Mouse (Mus musculus) hindbrain, postnatal 0 days (tissue): Measurements from ENCODE around the gene Pou3f3. TPM values are rescaled to one million over a fixed set of nuclear protein-coding genes. Genes with fewer than 3 reads are reported as not detected.

Experiments used
- ATAC-seq: fragments of 200-750 bp; cut with Nextera tagmentation; 2 replicates; pipeline ENCODE4 v1.8.0; 2017; ENCODE audit warnings: mild to moderate bottlenecking, moderate TSS enrichment, moderate library complexity
- DNase-seq: peaks from one replicate; pipeline ENCODE4 v3.0.0-alpha.2; 2015; ENCODE audit warnings: low spot score
- H3K27ac ChIP-seq: fragments of 300-500 bp; sonication (generic); 2 replicates; pipeline ENCODE4 v1.5.1; 2014; ENCODE audit warnings: mild to moderate bottlenecking
- H3K27me3 ChIP-seq: fragments of 300-500 bp; sonication (generic); 2 replicates; pipeline ENCODE4 v1.6.1; 2014; ENCODE audit warnings: low read length, mixed read lengths; ENCODE audit not compliant: insufficient read depth
- H3K36me3 ChIP-seq: fragments of 300-500 bp; sonication (generic); 2 replicates; pipeline ENCODE4 v1.6.1; 2014; ENCODE audit warnings: low read length, mixed read lengths; ENCODE audit not compliant: insufficient read depth
- H3K4me1 ChIP-seq: fragments of 300-500 bp; sonication (generic); 2 replicates; pipeline ENCODE4 v1.6.1; 2014; ENCODE audit warnings: antibody characterized with exemption, low read length, mixed read lengths; ENCODE audit not compliant: insufficient read depth
- H3K4me2 ChIP-seq: fragments of 300-500 bp; sonication (generic); 2 replicates; pipeline ENCODE4 v1.6.1; 2014; ENCODE audit warnings: low read depth, mild to moderate bottlenecking, low read length, moderate library complexity, mixed read lengths
- H3K4me3 ChIP-seq: fragments of 300-500 bp; sonication (generic); 2 replicates; pipeline ENCODE4 v1.5.1; 2014; ENCODE audit warnings: low read length
- H3K9ac ChIP-seq: fragments of 300-500 bp; sonication (generic); replicated peaks from 2 replicates; pipeline ENCODE4 v1.6.1; 2014; ENCODE audit warnings: mild to moderate bottlenecking, low read length, moderate library complexity, mixed read lengths
- H3K9me3 ChIP-seq: fragments of 300-500 bp; sonication (generic); 2 replicates; pipeline ENCODE4 v1.6.1; 2016; ENCODE audit warnings: low read length, mixed read lengths
- CTCF ChIP-seq: IDR thresholded peaks from 2 replicates; pipeline ENCODE4 v1.5.1; 2016; ENCODE audit warnings: antibody characterized with exemption, control low read depth, low read depth
- WGBS: fragments of 180-500 bp; shearing (Covaris S2); extraction: QIAGEN DNeasy Blood & Tissue Kit; methylation state at CpG from one replicate; pipeline ENCODE4 v1.1.7; 2014; 5-methylcytosine and 5-hydroxymethylcytosine counted together
- polyA plus RNA-seq: library from polyadenylated mRNA; unstranded; fragments of >200 nt; fragmentation: Nextera tagmentation; extraction: Ambion mirVana; gene quantifications from 2 replicates; pipeline ENCODE4 v1.2.1, GENCODE M21; 2015
- total RNA-seq: library from RNA; depleted of rRNA; stranded (reverse); fragments of >200 nt; gene quantifications from 2 replicates; pipeline ENCODE4 v1.2.3, GENCODE M21; 2014

Gene Pou3f3
- total and polyA plus RNA-seq, 2 experiments from 2014 or later: 10.3 to 30.7 TPM

DNA sequence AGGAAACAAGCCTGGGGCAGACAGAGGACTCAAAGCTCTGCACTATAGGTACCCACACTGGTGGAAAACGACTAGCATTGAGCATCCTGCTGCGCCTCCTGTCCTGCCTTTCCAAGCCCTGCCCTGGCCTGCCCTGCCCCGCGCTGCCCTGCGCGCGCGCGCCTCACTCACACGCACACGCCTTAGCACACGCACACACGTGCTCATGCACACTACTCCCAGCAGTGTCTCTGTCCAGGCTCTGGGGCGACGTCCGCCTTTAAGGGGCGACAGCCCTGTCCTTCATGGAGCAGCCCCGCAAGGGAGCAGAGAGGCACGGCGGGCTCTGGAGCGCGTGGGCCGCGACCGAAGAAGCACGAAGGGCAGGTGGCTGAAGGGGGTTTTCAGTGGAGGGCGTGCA, 11.2 kb upstream of the Pou3f3 start:
- ATAC-seq (peak; percentile 89), DNase-seq (peak; percentile 64)
- Histone ChIP-seq H3K27me3 (no peaks in the 10 kb centered on the region), H3K4me2 (peak overlapping the region; percentile 94), H3K9ac (peak overlapping the region; percentile 67), H3K36me3 (no peaks in the 10 kb centered on the region), H3K27ac (peak overlapping the region; percentile 82), H3K4me3 (peak overlapping the region; percentile 62), H3K9me3 (no peaks in the 10 kb centered on the region), H3K4me1 (peaks cover 12% of the 10 kb centered on the region)
- TF ChIP-seq CTCF: no peak; the same call in 1 of the 2 replicates
- WGBS: under 1% methylated on average over 27 of the region's 27 CpGs

DNA sequence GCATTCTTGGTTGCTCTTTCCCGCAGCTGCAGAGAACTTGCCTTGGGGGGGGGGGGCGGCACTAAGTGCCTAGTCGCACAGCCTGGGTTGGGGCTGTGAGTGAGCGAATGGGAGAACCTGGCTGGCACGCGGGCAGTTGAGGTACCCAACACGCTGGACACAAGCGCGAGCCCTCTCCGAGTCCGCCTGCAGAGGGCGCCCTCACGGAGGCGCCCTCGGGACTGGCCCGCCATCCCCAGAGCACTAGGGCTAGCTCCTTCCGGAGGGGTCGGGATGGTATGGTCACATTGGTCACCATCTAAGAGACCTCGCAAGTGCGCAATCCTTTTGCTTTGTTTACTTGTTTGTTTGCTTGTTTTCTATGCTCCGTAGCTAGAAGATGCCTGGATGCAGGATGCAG, 10.8 kb upstream of the Pou3f3 start:
- ATAC-seq: peak; percentile 83
- DNase-seq: peak; percentile 87
- H3K4me2 ChIP-seq: peak overlapping the region; percentile 94
- H3K4me3 ChIP-seq: peak overlapping the region; percentile 62
- H3K36me3 ChIP-seq: no peaks in the 10 kb centered on the region
- peak overlapping the region; percentile 67 for H3K9ac ChIP-seq
- no peaks in the 10 kb centered on the region for H3K27me3 ChIP-seq
- H3K4me1 ChIP-seq: peaks cover 13% of the 10 kb centered on the region
- no peaks in the 10 kb centered on the region for H3K9me3 ChIP-seq
- H3K27ac ChIP-seq: peak overlapping the region; percentile 92
- TF ChIP-seq CTCF: peak; percentile 78
- 1% methylated on average over 21 of the region's 21 CpGs for WGBS

DNA sequence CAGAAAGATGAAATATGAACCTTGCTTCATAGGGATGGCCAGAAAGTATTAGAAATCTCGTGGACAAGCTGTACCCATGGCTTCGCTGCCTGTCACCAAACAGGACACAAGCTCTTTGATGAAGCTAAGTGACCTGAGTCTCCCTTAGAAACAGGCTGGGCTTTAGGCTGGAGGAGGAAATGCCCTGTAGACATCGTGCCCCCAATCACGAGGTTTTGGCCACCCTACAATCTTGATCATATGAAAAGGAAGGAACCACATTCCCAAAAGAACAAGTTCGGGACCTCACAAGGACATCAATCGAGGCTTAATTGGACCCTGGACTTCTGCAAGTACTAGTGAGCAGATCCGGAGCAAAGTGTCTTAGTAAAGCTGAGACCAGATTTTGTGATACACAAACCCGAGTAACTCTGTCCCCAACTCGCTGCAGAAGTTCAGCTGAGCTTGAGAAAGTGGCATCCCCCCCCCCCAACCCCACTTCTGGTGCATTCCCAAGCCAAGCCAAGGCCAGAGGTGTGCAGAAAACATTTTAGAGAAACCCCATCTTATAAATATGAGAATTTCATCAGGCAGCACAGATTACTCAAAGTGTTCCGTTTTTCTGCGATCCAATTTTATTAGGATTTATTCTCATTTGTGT, 10.1 kb upstream of the Pou3f3 start:
- H3K4me1 ChIP-seq: peaks cover 14% of the 10 kb centered on the region
- DNase-seq (no peak), ATAC-seq (no peak)
- 6% methylated on average over 11 of the region's 11 CpGs for WGBS
- H3K9ac ChIP-seq: peak overlapping the region; percentile 67
- no peaks in the 10 kb centered on the region for H3K36me3 ChIP-seq
- no peak for TF ChIP-seq CTCF
- peak overlapping the region; percentile 62 for H3K4me3 ChIP-seq
- H3K9me3 ChIP-seq: no peaks in the 10 kb centered on the region
- no peaks in the 10 kb centered on the region for H3K27me3 ChIP-seq
- peak overlapping the region; percentile 94 for H3K4me2 ChIP-seq
- H3K27ac ChIP-seq: peak overlapping the region; percentile 92; the same call in 1 of the 2 replicates

DNA sequence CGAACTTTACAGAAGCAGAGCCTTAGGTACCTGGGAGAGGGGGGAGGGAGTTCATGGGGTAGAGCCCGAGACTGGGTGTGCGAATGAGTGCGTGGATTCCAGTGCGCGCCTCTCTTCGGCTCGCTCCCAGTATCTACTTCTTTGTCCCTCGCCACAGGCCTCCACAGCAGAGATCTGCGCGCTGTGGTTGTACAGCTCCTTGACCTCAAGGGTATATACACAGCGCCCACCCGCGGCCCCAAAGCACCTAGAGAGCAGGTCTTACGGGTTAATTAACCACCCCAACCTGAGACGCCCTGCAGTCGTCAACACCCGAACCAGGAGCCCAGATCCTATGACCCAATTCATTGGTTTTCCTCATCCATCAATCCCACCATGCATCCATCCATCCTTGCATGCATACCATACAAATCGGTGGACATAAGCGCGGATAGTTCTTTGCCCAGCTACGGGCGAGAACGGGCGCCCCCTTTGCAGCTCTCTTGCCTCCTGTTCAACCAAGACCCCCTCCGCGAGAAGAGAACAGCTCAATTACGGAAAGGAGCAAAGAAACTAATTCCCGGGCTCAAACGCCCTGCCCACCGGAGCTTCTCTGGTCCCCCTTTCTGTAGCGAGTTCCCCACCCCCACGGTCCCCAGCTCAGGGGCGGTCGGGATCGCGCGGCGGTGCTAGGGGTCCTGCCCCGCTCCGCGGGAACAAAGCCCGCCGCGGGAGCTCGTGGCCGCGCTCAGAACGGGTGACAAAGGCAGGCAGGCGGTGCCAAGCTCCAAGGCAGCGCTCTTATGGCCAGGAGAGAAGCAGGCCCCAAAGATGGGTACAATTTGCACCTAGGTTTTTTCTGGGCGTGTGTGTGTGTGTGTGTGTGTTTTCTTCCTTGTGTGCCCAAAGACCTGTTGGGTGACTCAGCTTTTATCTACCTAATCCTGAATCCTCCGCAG, 9.1 kb upstream of the Pou3f3 start:
- peak overlapping the region; percentile 67 for H3K9ac ChIP-seq

DNA sequence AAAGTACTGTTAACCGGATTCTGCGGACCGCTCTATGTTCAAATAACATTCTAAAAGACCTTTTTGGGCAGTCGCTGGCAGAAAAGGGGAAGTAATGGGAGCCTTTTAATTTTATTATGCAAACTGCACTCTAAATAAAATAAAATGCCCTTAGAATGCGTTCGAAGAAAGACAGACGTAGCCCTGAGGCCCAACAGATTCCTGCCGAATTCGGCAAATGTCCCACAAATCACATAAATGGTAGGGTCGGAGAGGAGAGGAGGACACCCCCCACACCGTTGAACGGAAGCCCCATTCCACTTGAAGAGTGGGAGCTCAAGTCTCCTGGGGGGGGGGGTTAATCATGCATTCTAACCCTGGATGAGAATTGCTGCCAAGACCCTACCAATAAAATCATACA, 8.3 kb upstream of the Pou3f3 start:
- DNase-seq: no peak
- H3K4me3 ChIP-seq: peak overlapping the region; percentile 62
- peak overlapping the region; percentile 67 for H3K9ac ChIP-seq
- TF ChIP-seq CTCF: no peak
- H3K27me3 ChIP-seq: no peaks in the 10 kb centered on the region
- ATAC-seq: no peak
- H3K36me3 ChIP-seq: no peaks in the 10 kb centered on the region
- H3K4me1 ChIP-seq: peaks cover 14% of the 10 kb centered on the region
- 8% methylated on average over 12 of the region's 12 CpGs for whole genome bisulfite sequencing
- no peaks in the 10 kb centered on the region for H3K9me3 ChIP-seq
- H3K4me2 ChIP-seq: peak overlapping the region; percentile 94
- peak overlapping the region; percentile 92 for H3K27ac ChIP-seq

More for the DNA sequence above, 9.1 kb upstream of the Pou3f3 start:
- peak; percentile 60 for ATAC-seq
- Histone ChIP-seq H3K27ac (peak overlapping the region; percentile 92), H3K27me3 (no peaks in the 10 kb centered on the region), H3K4me2 (peak overlapping the region; percentile 94), H3K4me3 (peak overlapping the region; percentile 62), H3K9me3 (no peaks in the 10 kb centered on the region), H3K4me1 (peaks cover 14% of the 10 kb centered on the region), H3K36me3 (no peaks in the 10 kb centered on the region)
- WGBS: under 1% methylated on average over 53 of the region's 53 CpGs
- peak; percentile 80 for DNase-seq
- peak; percentile 28 for TF ChIP-seq CTCF

DNA sequence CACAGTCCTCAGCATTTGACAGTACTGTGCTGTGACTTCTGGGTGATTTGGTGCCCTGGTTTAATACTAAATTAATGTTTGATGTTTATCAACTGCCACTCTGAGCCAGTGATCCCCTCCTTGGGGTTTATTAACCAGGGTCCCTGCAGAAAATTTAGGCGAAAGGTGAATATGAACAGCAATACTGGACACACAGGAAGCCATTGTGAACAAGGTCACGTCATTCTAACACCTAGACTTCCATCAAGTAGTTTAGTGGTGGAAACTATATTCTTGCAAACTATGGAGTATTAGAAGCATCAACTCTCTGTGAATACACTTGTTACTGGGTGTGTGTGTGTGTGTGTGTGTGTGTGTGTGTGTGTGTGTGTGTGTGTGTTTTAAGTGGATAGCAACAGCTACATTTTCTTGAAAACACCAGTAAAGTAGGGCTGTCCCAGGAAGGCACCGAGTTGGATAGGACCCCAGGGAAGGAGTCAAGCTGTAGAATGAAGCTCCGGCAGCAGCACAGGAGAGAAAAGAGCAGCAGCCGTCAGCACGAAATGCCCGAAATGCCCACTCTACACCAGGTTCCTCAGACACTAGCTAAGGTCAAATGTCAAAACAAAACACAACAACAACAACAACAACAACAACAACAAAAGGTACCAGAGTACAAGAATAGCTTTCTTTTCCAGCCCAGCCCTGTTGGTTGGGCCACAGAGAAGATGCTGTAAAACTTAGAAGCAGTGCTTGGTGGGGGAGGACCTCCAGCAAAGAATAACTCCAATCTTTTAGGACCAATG, 7.6 kb upstream of the Pou3f3 start:
- Histone ChIP-seq H3K4me3 (no peak overlapping the region), H3K27me3 (no peaks in the 10 kb centered on the region), H3K36me3 (no peaks in the 10 kb centered on the region), H3K27ac (peak overlapping the region; percentile 92; the same call in 1 of the 2 replicates), H3K9ac (peak overlapping the region; percentile 9; the same call in 1 of the 2 replicates), H3K9me3 (no peaks in the 10 kb centered on the region), H3K4me1 (peaks cover 14% of the 10 kb centered on the region), H3K4me2 (peak overlapping the region; percentile 94)
- TF ChIP-seq CTCF: no peak
- WGBS: 25% methylated on average over 7 of the region's 7 CpGs
- ATAC-seq (no peak), DNase-seq (no peak)
